Mouse (Mus musculus) granulocyte monocyte progenitor cell, adult 5-6 weeks (primary cell): ENCODE measurements around the gene Edc3. TPM values are rescaled to one million over a fixed set of nuclear protein-coding genes. Genes with fewer than 3 reads are reported as not detected.

ENCODE experiments used
- ATAC-seq: replicated peaks from 2 replicates; pipeline ENCODE4 v1.8.0; 2016; ENCODE audit warnings: mild to moderate bottlenecking, moderate TSS enrichment, inconsistent platforms; ENCODE audit not compliant: poor library complexity, severe bottlenecking
- total RNA-seq, 2 experiments: library from RNA; stranded (forward) in 1 of 2; stranded (reverse) in 1 of 2; fragments of 200-712, 200-1000 nt in 1 of 2; fragments of >200 nt in 1 of 2; fragmentation: Nextera tagmentation in 1 of 2; gene quantifications; 2 replicates each; pipeline ENCODE4 v1.2.3; 2014 to 2017

Gene Edc3
- total RNA-seq, 2 experiments from 2014 or later, result 4.3 to 14.6 TPM

GRCm38 (mm10) chr9:57798725-57799253 is 90.4 kb downstream of the Edc3 start:
- peak; percentile 76 for ATAC-seq

GRCm38 (mm10) chr9:57800325-57800975 is 92.1 kb downstream of the Edc3 start:
- ATAC-seq, result peak; percentile 50

Other genes starting within 250 kb of the Edc3 start
- gene Scamp5, start 240.5 kb upstream of the Edc3 start, total RNA-seq (2014; fragmentation: Nextera tagmentation), result 5.4 and 8.2 TPM in 2 replicates
- gene Scamp5, start 240.5 kb upstream of the Edc3 start, total RNA-seq (2017), result 1.6 and 2.2 TPM in 2 replicates
- gene Rpp25, start 204.5 kb upstream of the Edc3 start, total RNA-seq (2014; fragmentation: Nextera tagmentation), result 0.32 TPM in 1 of 2 replicates, not detected in the other
- gene Rpp25, start 204.5 kb upstream of the Edc3 start, total RNA-seq (2017), result 0.46 TPM in 1 of 2 replicates, not detected in the other
- 540 and 741 TPM in 2 replicates for gene Cox5a, start 187.3 kb upstream of the Edc3 start, total RNA-seq (2014; fragmentation: Nextera tagmentation)
- 121 and 142 TPM in 2 replicates for gene Cox5a, start 187.3 kb upstream of the Edc3 start, total RNA-seq (2017)
- 7.3 and 7.5 TPM in 2 replicates for gene Fam219b, start 171.0 kb upstream of the Edc3 start, total RNA-seq (2014; fragmentation: Nextera tagmentation)
- 11.4 and 12.6 TPM in 2 replicates for gene Fam219b, start 171.0 kb upstream of the Edc3 start, total RNA-seq (2017)
- gene Mpi, start 155.8 kb upstream of the Edc3 start, total RNA-seq (2014; fragmentation: Nextera tagmentation), result 10.8 and 23.1 TPM in 2 replicates
- gene Mpi, start 155.8 kb upstream of the Edc3 start, total RNA-seq (2017), result 13.9 and 17.8 TPM in 2 replicates
- gene Scamp2, start 147.6 kb upstream of the Edc3 start, total RNA-seq (2014; fragmentation: Nextera tagmentation), result 66.9 and 68.5 TPM in 2 replicates
- 26.8 and 38.2 TPM in 2 replicates for gene Scamp2, start 147.6 kb upstream of the Edc3 start, total RNA-seq (2017)
- gene Ulk3, start 119.1 kb upstream of the Edc3 start, total RNA-seq (2014; fragmentation: Nextera tagmentation), result 9.9 and 12.9 TPM in 2 replicates
- gene Ulk3, start 119.1 kb upstream of the Edc3 start, total RNA-seq (2017), result 3.1 and 6.0 TPM in 2 replicates
- not detected in 2 replicates for gene Cplx3, start 102.3 kb upstream of the Edc3 start, total RNA-seq (2014; fragmentation: Nextera tagmentation)
- not detected in 2 replicates for gene Cplx3, start 102.3 kb upstream of the Edc3 start, total RNA-seq (2017)
- gene Lman1l, start 87.8 kb upstream of the Edc3 start, total RNA-seq (2014; fragmentation: Nextera tagmentation), result not detected in 2 replicates
- gene Lman1l, start 87.8 kb upstream of the Edc3 start, total RNA-seq (2017), result not detected in 2 replicates
- gene Csk, start 54.9 kb upstream of the Edc3 start, total RNA-seq (2014; fragmentation: Nextera tagmentation), result 86.9 and 92.3 TPM in 2 replicates
- 83.8 and 113 TPM in 2 replicates for gene Csk, start 54.9 kb upstream of the Edc3 start, total RNA-seq (2017)
- gene Cyp1a2, start 24.8 kb upstream of the Edc3 start, total RNA-seq (2014; fragmentation: Nextera tagmentation), result not detected in 2 replicates
- gene Cyp1a2, start 24.8 kb upstream of the Edc3 start, total RNA-seq (2017), result not detected in 2 replicates
- gene Cyp1a1, start 20.6 kb upstream of the Edc3 start, total RNA-seq (2014; fragmentation: Nextera tagmentation), result not detected in 2 replicates
- gene Cyp1a1, start 20.6 kb upstream of the Edc3 start, total RNA-seq (2017), result not detected in 2 replicates
- 44.0 and 48.0 TPM in 2 replicates for gene Clk3, start 57.3 kb downstream of the Edc3 start, total RNA-seq (2014; fragmentation: Nextera tagmentation)
- gene Clk3, start 57.3 kb downstream of the Edc3 start, total RNA-seq (2017), result 36.8 and 49.9 TPM in 2 replicates
- 2.0 and 3.6 TPM in 2 replicates for gene Arid3b, start 128.3 kb downstream of the Edc3 start, total RNA-seq (2014; fragmentation: Nextera tagmentation)
- 0.99 and 1.3 TPM in 2 replicates for gene Arid3b, start 128.3 kb downstream of the Edc3 start, total RNA-seq (2017)
- gene Ubl7, start 202.4 kb downstream of the Edc3 start, total RNA-seq (2014; fragmentation: Nextera tagmentation), result 84.9 and 113 TPM in 2 replicates
- gene Ubl7, start 202.4 kb downstream of the Edc3 start, total RNA-seq (2017), result 11.7 and 19.3 TPM in 2 replicates
- gene Sema7a, start 231.6 kb downstream of the Edc3 start, total RNA-seq (2014; fragmentation: Nextera tagmentation), result 0.51 TPM in 1 of 2 replicates, not detected in the other
- gene Sema7a, start 231.6 kb downstream of the Edc3 start, total RNA-seq (2017), result 0.26 TPM in 1 of 2 replicates, not detected in the other